Mouse (Mus musculus): Measurements from ENCODE around the gene Nxn. TPM values are rescaled to one million over a fixed set of nuclear protein-coding genes. Genes with fewer than 3 reads are reported as not detected.

Gene Nxn
- polyA plus RNA-seq, 1 experiment = 4.8 TPM

GRCm38 (mm10) chr11:76216049-76216540, 182.8 kb downstream of the Nxn start:
- no peak for TF ChIP-seq GATA1 (IDR thresholded peaks at IDR 0.05; ENCODE audit: low read length)

- no peak for TF ChIP-seq GATA1 (IDR thresholded peaks at IDR 0.05; ENCODE audit: low read length)
Measured at GRCm38 (mm10) chr11:76215011-76215410, 183.9 kb downstream of the Nxn start.

GRCm38 (mm10) chr11:76213841-76214240, 185.1 kb downstream of the Nxn start:
- no peak for TF ChIP-seq GATA1 (IDR thresholded peaks at IDR 0.05; ENCODE audit: low read length)

GRCm38 (mm10) chr11:76210228-76210985, 188.5 kb downstream of the Nxn start:
- no peak for TF ChIP-seq GATA1 (IDR thresholded peaks at IDR 0.05; ENCODE audit: low read length)

Other genes starting within 250 kb of the Nxn start
- gene Vps53, start 219.5 kb downstream of the Nxn start, polyA plus RNA-seq (2012) = 21.0 and 29.5 TPM in 2 replicates
- gene Fam57a, start 219.5 kb downstream of the Nxn start, polyA plus RNA-seq (2012) = 2.9 and 4.9 TPM in 2 replicates
- gene Dbil5, start 181.5 kb downstream of the Nxn start, polyA plus RNA-seq (2012) = 0.30 TPM in 1 of 2 replicates, not detected in the other
- 5.2 and 5.7 TPM in 2 replicates for gene Gemin4, start 181.5 kb downstream of the Nxn start, polyA plus RNA-seq (2012)
- gene Mrm3, start 155.4 kb downstream of the Nxn start, polyA plus RNA-seq (2012) = 15.0 and 21.2 TPM in 2 replicates
- 1.2 and 2.9 TPM in 2 replicates for gene Glod4, start 155.4 kb downstream of the Nxn start, polyA plus RNA-seq (2012)
- 25.8 and 32.2 TPM in 2 replicates for gene Timm22, start 7.8 kb upstream of the Nxn start, polyA plus RNA-seq (2012)
- 0.01 TPM in 1 of 2 replicates, not detected in the other for gene Abr, start 223.2 kb upstream of the Nxn start, polyA plus RNA-seq (2012)

Data from G1E-ER4 (cell line).